Mouse (Mus musculus): ENCODE results near the gene Fbxo24.

DNA sequence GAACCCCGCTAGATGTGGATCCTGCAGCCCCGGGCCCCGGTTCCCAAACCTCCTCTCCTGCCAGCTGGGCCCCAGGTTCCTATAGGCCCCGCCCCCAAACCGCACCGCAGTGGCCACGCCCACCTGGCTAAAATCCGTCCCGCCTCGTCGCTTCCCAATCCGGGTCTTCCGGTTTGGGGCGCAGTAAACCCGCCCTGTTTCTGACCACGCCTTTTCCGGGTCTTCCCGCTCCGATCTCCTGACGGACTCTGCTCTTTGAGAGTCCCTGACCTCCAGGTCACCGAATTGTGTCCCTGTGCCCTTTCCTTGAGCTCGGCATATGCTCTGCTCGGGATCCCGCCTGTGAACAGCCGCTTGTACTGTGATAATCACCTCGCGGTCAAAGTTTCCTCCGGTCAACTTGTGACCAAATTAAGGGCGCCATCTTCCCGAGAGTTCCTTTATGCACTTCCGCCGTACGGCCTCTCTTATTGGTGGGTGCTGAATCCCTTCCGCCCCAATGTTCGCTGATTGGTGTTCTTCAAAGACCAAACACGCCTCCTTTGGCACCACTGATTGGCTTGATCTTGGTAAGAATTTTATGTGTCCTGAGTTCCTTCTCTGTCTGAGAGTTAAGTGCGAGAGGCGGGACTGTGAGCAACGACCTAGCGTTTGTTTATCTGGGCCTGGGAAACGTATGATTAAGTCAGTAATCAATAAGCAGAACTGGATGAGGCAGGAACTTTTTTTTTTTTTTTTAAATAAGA is 28.0 kb downstream of the Fbxo24 start, which contains the start of gene Mospd3:
- TF ChIP-seq CTCF (conservative IDR thresholded peaks at IDR 0.05; ENCODE audit: low read length) (no peak), POU5F1 (IDR thresholded peaks at IDR 0.05; ENCODE audit: borderline replicate concordance, low read length) (no peak), NANOG (IDR thresholded peaks at IDR 0.05; ENCODE audit: borderline replicate concordance, low read length) (no peak)
